Mouse (Mus musculus) left cerebral cortex, postnatal 10 days (tissue): ENCODE measurements at regions not wholly inside any gene's neighbourhood (a gene's known extent, or its start where the extent isn't known, plus 50 kb on each side); places are given as distances from the start of the nearest gene placed in this dataset.
A peak's percentile ranks its signal among the peaks of the same experiment; 100 is the strongest.

Source experiments
- DNase-seq, 2 experiments: peaks; one replicate each; pipeline ENCODE4 v3.0.0; 2021 to 2022; ENCODE audit warnings: low spot score in 2 of 2, mixed read lengths in 1 of 2; ENCODE audit errors: extremely low spot score in 1 of 2
- intact Hi-C: fragments of 180-260 bp; cut with DNase I; formaldehyde crosslinking; loops from one replicate; pipeline ENCODE4 v1.15.1; 2025

DNA sequence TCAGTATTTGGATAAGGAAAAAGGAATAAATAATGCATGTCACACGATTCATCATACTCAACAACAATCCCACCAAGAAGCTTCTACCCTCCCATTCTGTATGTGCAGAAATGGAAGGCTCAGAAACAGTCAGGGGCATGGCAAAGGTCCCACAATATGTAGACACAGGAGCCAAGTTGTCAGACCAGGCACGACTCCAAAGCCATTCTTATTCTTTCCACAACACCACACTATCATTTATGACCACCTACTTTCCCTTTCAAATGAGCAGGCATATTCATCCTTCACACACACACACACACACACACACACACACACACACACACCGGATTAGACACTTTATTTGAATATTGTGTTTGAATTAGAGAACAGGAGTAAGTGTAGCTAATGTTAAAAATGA lies 232.0 kb downstream of the Rab28 start:
- DNase-seq, result no peak
- intact Hi-C loops, result no loop called here

DNA sequence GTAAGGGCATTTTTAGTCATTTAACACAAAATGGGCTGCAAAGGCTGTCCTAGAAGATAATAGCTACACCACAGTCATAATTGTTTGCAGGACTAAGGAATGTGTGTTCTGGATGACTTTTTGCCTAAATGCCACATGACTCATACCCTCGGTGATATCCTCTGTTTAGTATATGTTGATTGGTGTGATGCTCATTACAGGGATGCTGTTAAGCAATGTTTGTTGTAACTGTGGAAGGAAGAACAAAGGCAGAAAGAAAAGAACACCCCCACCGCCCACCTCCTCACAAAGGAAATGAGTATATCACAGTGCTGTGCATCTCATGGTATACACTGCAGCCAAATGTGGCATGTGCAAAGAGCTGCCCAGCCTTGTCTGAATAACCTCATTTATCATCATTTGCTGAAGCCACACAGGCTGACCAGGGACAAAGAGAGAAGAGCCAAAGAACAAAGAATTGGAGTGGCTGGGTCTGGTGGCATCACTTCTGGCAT lies 262.4 kb downstream of the Rab28 start:
- intact Hi-C loops, result no loop called here

DNA sequence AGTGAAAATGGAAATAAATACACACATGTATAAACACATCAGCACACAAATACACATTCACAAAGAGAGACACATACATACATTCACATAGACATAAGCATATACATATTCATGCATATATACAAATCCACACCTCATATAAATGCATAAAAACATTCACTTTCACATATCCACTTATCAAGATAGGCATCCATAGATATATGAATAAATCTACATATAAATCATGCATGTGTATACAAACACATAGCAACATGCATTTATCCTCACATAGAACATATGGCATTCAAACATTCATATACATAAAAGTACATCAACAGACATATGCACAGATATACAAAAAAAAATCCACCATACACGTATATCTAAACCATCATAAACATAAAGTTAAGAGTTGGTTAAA lies 266.9 kb downstream of the Rab28 start:
- DNase-seq, result no peak
- intact Hi-C loops, result no loop called here

More for the DNA sequence above, 262.4 kb downstream of the Rab28 start:
- no peak for DNase-seq

DNA sequence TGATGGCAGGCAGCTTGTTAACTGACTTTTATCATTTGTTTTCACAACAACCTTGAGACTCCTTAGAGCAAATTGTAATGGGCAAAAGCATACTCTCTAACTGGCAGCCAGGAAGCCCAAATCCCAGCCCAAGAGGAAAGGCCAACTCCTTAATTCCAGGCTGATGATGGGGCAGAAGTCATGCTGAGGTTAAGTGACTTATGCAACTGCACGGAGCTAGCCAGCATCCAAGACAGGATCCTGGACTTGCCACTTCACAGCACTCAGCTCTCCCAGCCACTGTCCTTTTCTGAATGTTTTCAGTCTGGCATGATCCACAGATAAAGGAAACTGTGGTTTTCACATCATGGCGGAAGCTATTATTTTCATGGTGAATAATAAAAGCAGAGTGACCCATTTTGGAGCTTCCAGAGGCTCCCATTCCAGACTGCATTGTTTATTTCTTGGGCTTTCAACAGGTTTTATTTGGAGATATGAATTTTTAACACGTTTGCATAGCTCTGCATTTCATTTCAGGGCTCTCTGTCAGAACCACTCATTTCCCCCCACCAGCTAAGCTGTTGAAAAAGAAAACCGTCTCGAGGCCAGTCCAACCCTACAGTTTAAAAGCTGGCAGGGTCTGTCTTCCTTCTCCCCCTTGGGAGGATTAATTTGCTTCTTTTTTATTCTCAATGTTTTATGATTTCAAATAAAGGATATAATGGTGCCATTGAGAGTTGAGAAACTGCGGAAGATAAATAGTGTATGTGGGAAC lies 288.7 kb downstream of the Rab28 start:
- intact Hi-C loops, result no loop called here
- no peak for DNase-seq

DNA sequence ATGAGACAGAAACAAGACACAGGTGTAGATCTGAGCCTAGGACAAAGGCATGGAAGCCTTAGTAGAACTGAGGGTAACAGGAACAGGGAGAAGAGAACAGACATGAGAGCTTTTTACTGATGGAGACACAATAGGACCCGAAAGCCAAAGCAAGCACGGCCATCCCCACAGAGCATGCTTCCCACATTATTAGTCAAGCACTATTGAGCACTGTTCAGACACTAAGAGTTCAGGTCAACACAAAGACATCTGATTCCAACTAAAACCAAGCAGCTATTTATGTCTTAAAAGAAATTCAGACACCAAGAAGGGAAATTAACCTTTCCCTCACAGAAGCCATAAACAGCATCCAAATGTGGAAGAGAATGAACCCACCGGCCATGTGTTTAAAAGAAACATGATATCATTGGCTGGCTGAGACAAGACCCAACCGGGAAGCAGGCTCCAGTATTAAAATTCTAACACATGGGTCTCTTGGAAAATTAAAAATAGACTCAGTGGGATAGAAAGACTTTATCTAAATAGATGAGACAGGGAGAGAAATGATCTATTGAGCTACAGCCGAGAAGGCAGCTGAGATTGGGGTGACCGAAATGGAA lies 298.8 kb downstream of the Rab28 start:
- DNase-seq, result no peak
- intact Hi-C loops, result no loop called here

DNA sequence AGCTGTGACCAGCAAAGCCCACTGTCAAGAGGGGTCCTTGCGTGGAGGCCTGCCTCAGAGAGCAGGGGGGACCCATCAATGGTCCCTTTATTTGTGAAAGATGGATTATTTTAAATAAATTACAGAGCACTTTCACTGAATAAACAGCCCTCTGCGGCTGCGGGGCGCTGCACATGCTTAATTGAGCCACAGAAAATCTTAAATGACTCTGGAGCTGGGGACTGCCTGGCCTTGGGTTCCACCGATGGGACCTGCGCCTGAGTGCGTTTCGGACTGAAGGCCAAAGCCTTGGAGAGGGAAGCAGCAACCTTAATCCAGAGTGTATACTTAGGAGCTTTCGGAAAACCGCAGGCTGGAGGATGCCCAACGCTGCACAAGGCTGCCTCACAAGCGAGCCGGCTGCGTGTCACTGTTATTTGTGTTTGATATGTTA lies 315.1 kb downstream of the Rab28 start:
- DNase-seq, result peak; percentile 13 to 20
- intact Hi-C loops, result no loop called here

DNA sequence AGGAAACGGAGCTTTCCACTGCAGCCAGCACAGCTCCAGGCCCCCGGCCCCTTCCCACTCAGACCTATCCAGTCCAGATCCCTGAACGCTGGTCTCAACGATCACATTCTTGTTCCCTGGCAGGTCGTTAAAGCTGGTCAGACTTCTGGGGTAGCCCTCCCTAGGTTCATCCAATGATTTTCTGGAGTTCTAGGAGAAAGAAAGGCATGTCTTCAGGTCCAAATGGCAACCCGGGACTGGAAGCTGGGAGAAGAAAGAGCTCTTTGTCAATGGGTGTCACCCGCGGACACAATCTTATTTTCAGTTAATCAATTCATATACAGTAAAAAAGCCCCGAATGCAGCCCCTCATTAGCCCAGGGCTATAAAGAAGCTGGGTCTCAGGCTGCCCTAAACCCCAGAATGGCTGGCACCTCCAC lies 315.8 kb downstream of the Rab28 start:
- intact Hi-C loops, result no loop called here
- DNase-seq, result no peak

DNA sequence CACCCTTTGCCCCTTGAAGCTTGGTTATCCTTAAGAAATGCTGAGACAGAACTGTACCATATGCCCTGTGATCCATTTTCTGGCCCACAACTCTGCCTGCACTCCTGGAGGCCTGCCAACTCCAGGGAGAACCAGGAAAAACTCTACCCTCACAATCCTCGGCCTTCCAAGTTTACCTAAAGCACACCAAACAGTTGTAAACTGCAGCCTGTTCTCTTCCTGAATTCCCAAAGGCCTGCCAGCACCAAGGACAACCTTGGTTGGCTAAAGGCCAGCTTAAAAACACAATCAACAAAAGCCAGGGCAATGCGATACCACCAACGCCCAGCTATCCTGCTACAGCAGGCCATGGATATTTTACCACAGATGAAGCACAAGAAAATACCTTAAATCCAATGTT lies 334.5 kb downstream of the Rab28 start:
- intact Hi-C loops, result no loop called here
- DNase-seq, result no peak

DNA sequence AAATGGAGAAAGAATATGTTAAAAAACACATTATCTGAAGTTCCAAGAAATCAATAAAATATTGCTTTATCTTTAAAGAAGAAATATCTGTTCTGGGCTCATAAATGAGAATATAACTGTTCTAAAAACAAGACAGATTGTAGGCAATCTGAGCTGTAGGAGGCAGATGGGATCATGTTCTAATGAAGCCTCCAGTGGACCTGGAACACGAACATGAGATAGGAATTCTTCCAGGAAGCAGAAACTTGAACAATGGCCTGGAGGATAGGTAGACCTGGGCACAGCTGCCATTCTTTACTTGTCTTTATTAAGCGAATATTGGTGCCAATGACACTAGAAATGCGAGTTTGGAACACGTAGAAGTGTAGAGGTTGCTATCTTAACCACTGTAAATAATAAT lies 336.5 kb downstream of the Rab28 start:
- no peak for DNase-seq
- intact Hi-C loops, result no loop called here

DNA sequence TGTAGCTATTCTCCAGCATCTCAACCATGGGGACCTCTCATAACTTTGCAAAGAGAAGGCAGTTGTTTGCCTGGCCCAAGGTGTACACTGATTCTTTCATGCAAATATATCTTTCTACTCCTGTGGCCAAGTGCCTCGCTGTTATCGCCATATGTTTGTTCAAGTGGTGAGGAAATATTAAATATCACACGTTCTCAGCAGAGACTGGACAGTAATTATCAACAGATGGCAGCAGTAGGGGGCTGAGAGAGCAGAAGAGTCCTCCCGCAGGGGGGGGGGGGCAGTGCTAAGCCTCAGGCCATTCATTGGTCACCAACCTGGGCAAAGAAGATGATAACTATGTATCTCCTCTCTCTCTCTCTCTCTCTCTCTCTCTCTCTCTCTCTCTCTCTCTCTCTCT lies 337.6 kb downstream of the Rab28 start:
- intact Hi-C loops, result no loop called here
- DNase-seq, result no peak

DNA sequence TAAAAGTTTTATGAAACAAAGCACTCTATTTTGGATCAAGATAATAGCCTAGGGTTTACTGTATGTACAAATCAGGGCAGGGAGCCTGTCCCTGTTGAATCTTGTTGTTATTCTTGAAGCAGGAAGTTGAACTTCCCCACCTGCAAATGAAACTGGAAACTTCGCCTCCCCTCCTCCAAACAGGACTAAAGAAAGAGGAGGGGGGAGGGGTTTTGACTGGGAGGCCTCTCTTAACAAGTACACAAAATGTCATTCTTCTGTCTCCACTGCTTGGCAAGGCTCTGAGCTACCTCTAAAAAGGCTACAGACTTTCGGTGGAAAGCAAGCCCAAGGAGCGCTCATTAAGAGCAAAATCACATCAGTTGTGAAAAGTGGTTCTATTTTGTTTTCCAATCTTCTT lies 338.1 kb downstream of the Rab28 start:
- no peak for DNase-seq
- intact Hi-C loops, result no loop called here

DNA sequence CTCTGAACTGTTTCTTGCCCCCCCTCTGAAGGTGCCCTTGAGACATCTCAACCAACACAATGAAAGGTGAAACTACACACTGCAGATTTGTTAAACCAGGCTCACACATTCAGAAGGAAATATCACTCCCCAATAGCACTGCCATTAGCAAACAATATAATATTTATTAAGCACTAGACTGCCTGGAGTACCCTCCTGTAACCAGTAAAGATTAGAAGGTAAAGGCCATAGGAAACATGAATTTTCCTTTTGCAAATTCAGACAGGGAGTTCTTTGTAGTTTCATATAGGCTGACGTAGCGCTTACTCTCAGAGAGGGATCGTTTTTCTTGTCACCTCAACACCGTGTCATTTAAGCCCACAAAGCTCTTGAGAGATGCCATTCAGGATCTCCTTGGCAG lies 342.1 kb downstream of the Rab28 start:
- intact Hi-C loops, result no loop called here

DNA sequence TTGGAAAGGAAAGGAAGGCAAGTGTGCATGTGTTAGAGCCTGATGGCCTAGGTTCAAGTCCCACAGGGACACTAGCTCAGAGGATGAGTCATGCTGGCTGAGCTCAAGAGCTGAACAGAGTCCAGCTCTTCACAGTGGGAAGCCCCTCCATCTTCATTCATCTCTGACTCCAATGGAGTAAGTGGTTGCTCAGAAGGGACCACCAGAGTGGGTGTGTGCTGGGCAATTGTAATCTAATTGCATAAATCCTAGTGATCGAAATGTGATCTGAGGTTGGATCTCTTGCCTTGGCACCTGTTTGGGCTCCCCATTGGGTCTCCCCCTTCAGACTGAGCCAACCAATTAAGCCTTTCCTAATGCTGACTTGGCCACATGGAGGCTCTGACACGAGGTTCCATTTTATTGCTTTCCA lies 359.5 kb downstream of the Rab28 start:
- DNase-seq, result no peak

More for the DNA sequence above, 342.1 kb downstream of the Rab28 start:
- no peak for DNase-seq

DNA sequence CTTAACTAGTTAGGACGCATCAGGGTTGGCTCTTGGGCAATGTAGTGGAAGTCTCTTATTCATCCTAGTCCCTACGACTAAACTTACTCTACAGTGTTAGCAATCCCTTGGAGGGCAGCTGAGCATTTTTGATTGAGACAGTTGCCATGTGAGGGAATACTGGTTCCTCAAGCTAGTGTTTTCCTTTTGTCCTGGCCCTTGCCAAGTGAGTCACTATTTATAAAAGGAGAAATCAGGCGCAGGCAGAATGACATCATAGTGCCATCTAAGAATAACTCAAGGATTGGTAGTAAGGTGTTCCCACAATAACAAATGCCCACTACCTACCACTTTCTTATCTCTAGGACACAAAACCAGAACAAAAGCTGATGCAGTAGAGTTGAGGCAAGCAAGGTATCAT lies 360.5 kb downstream of the Rab28 start:
- intact Hi-C loops, result no loop called here

More for the DNA sequence above, 359.5 kb downstream of the Rab28 start:
- intact Hi-C loops, result no loop called here

DNA sequence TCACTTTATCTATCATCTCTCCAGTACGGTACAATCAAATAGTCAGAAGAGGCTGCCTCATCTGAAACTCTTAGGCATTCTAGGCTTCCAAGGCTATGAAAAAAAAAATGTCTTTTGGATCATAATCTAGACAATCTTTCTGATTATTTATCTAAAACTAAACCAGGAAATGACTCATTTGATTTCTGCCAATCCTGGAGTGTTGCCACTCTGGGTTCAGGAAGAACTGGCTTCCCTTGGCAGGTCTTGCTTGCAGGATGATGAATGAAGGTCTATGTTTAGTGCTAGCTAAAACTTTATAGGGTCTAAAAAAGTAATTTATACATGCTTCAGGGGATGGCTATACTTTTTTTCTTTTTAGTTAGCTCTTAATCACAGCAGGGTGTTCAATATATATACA lies 367.4 kb downstream of the Rab28 start:
- intact Hi-C loops, result no loop called here
- DNase-seq, result no peak

More for the DNA sequence above, 360.5 kb downstream of the Rab28 start:
- no peak for DNase-seq

DNA sequence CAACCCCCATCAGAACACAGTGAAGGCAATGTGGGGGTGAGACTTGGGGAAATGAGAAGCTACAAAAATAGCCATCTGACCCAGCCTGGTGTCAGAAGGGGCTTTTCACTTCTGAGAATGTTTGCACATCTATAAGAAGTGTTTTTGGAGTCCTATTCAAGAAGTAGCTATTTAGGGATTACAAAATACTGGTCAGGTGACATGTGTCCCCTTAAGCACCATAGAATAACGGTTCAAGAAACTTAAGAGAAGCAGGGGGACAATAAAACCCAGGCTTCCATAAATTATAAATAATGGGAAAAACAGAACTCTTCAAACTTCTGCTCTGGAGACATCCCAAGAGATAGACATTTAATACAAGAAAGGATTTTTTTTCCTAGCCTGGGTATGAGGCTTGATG lies 411.5 kb downstream of the Rab28 start:
- DNase-seq, result no peak
- intact Hi-C loops, result no loop called here

DNA sequence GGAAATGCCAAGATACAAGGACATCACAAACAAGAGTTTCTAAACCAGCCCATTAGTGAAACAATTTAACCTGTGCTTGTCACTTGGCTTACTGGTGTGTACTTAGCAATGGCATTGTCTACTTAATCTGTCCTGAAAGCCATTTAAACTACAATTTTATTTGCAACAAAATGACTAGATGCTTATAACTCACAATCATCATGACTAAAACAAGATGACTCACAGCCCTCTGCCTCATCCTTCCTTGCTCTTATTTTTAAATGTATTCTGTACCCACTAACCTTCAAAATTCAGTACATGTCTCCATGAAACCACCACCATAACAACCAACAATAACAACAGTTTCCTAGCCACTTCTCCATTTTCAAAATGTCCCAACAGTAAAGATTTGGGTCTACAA lies 441.2 kb downstream of the Rab28 start:
- intact Hi-C loops, result no loop called here
- DNase-seq, result no peak

DNA sequence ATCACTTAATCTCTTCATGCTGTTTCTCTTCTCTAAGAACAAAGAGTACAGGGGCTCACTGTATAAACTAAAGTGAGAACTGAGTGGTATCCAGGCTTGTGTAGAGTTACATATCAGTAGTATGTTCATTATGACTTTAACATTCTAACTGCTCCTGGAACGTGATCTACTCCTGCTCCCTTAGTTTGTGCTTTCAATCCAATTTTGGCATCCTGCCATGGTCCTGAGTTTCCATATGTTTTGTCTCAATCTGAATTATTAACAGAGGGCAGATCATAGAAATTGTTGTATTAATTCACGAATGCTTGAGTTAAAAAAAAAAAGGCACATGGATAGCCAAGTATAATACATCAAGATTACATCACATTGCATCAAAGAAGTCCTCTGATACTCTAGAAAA lies 441.6 kb downstream of the Rab28 start:
- no peak for DNase-seq
- intact Hi-C loops, result no loop called here

DNA sequence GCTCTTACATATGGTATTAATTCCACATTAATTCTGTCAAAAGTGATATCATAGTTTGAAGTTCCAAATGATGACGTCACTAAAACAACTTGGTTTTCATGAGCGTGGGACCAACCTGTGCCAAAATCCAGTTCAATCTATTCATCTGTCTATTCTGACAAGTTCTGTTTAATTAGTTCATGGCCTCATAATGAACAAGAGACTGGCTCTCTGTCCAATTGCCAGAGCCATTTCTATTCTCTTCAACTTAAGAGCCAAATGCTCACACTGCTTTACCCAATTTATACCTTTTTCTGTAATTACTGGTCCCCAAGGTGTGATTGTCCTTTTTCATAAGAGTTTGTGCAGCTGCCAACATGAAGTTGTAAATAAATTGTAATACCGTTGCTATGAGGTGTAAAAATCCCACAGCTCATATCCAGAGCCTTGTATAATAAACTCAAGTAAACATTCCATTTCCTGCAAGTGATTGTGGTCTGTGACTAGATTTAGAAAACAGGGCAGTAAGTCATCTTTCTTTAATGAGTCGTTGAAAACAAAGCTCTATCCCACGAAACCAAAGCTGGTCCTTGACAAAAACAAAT lies 446.2 kb downstream of the Rab28 start:
- intact Hi-C loops, result no loop called here
- DNase-seq, result no peak
